Mouse (Mus musculus) small intestine, adult 2 months (tissue): ENCODE results near the gene Magel2. TPM values are rescaled to one million over a fixed set of nuclear protein-coding genes. Genes with fewer than 3 reads are reported as not detected.

Experiments
- H3K27ac ChIP-seq: fragments of 200-500 bp; 2 replicates; pipeline ENCODE4 v1.5.1; 2012; ENCODE audit warnings: low read depth, low read length, control low read depth, inconsistent platforms; ENCODE audit not compliant: insufficient read depth
- H3K27me3 ChIP-seq: fragments of 200-500 bp; 2 replicates; pipeline ENCODE4 v1.6.1; 2012; ENCODE audit warnings: mild to moderate bottlenecking, moderate library complexity, low read length, inconsistent platforms; ENCODE audit not compliant: control insufficient read depth, insufficient read depth
- H3K36me3 ChIP-seq: fragments of 200-500 bp; 2 replicates; pipeline ENCODE4 v1.6.1; 2012; ENCODE audit warnings: mild to moderate bottlenecking, low read length, control low read depth, inconsistent platforms; ENCODE audit not compliant: control insufficient read depth, insufficient read depth
- H3K4me1 ChIP-seq: fragments of 200-500 bp; 2 replicates; pipeline ENCODE4 v1.6.1; 2012; ENCODE audit warnings: low read length, inconsistent platforms, mixed read lengths; ENCODE audit not compliant: control insufficient read depth, insufficient read depth, insufficient read length
- H3K4me3 ChIP-seq: fragments of 200-500 bp; 2 replicates; pipeline ENCODE4 v1.5.1; 2012; ENCODE audit warnings: low read depth, mild to moderate bottlenecking, control low read depth, inconsistent platforms, low read length, moderate library complexity
- CTCF ChIP-seq: fragments of 200-500 bp; IDR thresholded peaks from 2 replicates; pipeline ENCODE4 v1.5.1; 2012; ENCODE audit warnings: low read depth, mild to moderate bottlenecking, control low read depth, inconsistent platforms, low read length, moderate library complexity, mixed read lengths; ENCODE audit not compliant: insufficient replicate concordance, insufficient read length; ENCODE audit errors: extremely low read depth
- POLR2A ChIP-seq: fragments of 200-500 bp; IDR thresholded peaks from 2 replicates; pipeline ENCODE4 v1.6.1; 2012; ENCODE audit warnings: low read depth, mild to moderate bottlenecking, control low read depth, inconsistent platforms, low read length, moderate library complexity
- WGBS: fragments of 180-500 bp; shearing (Covaris S2); methylation state at CpG from one replicate; pipeline ENCODE4 v1.1.7; 2018; 5-methylcytosine and 5-hydroxymethylcytosine counted together
- polyA plus RNA-seq: library from polyadenylated mRNA; depleted of rRNA; stranded (reverse); fragments of >200 nt; gene quantifications from 2 replicates; pipeline ENCODE4 v1.2.3, GENCODE M21; 2012

The Magel2 gene
- polyA plus RNA-seq, 1 experiment, result not detected

DNA sequence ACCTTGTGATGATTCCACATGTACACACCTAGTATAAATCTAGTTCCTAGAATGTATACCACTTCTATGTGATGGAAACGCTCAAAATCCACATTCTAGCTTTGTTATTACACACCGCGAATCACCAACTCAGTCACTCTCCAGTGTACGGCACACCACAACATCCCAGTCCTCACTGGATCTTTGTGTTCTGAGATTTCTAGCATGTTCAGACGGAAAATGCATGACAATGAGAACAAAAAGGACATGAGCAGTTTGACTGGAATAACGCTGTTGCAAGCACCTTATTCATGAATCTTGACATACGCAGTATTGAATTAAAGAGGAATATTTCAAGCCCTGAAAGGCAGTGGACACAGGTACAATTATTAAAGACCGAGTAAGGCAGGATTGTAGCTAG is 10.1 kb upstream of the Magel2 start:
- no peaks in the 10 kb centered on the region for H3K4me1 ChIP-seq
- no peaks in the 10 kb centered on the region for H3K36me3 ChIP-seq
- H3K27ac ChIP-seq, result no peak overlapping the region
- TF ChIP-seq POLR2A, result no peak
- no peak for TF ChIP-seq CTCF
- WGBS, result 79% methylated on average over 8 of the region's 8 CpGs
- no peak overlapping the region for H3K4me3 ChIP-seq
- no peaks in the 10 kb centered on the region for H3K27me3 ChIP-seq

DNA sequence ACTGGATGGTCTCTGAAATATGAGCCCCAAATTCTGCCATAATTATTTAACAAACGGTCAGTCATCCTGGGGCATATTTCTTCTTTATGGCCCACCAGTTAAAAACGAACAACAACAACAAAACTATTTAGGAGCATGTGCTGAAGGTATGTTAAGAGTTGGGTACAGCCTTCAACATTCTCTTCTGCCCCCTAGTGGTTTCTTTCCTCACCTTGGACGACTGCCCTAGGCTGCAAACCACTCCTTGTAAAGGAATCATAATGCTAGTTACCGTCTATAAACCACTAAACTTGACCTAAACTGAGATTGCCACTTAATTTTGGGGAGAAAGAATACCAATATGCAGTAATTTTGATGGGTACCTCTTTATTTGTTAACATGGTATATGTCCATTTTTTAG is 1.2 kb upstream of the Magel2 start:
- H3K36me3 ChIP-seq, result no peaks in the 10 kb centered on the region
- 33% methylated on average over 4 of the region's 4 CpGs for WGBS

DNA sequence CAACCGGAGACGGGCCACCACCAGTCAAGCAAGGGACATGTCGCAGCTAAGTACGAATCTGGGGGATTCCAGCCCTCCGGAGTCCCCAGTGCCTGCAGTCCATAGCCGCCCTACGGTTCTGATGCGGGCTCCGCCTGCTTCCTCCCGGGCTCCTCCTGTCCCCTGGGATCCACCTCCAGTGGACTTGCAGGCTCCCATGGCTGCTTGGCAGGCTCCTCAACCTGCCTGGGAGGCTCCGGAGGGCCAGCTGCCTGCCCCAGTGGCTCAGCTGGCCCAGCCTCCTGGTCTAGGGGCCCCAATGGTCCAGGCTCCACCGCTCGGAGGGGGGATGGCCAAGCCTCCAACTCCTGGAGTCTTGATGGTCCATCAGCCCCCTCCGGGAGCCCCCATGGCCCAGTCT is 503 bp downstream of the Magel2 start:
- H3K4me1 ChIP-seq, result no peaks in the 10 kb centered on the region
- no peak overlapping the region for H3K4me3 ChIP-seq
- no peaks in the 10 kb centered on the region for H3K36me3 ChIP-seq
- H3K27me3 ChIP-seq, result no peaks in the 10 kb centered on the region
- H3K27ac ChIP-seq, result no peak overlapping the region
- TF ChIP-seq CTCF, result no peak
- TF ChIP-seq POLR2A, result no peak
- WGBS, result 36% methylated on average over 14 of the region's 14 CpGs

More for the DNA sequence above, 1.2 kb upstream of the Magel2 start:
- H3K27me3 ChIP-seq, result no peaks in the 10 kb centered on the region
- TF ChIP-seq CTCF (no peak), POLR2A (no peak)
- no peak overlapping the region for H3K4me3 ChIP-seq
- no peaks in the 10 kb centered on the region for H3K4me1 ChIP-seq
- no peak overlapping the region for H3K27ac ChIP-seq

DNA sequence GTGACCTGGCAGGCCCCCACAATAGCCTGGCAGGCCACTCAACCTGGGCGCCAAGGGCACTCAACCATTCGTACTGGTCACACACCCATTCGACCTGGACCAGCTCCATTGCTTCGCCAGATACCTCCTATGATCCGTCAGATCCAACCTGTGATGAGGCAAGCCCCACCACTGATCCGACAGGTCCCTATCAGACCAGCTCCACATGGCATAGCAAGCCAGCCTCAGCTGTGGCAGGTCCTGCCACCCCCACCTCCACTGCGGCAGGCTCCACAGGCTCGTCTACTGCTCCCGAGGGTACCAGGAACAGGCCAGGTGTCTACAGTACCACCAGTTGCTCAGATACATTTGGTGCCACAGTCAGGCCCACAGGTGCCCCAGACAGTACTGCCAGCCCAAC is 1.7 kb downstream of the Magel2 start:
- WGBS, result 90% methylated on average over 9 of the region's 9 CpGs
- H3K4me3 ChIP-seq, result no peak overlapping the region
- no peaks in the 10 kb centered on the region for H3K4me1 ChIP-seq
- H3K27ac ChIP-seq, result no peak overlapping the region
- H3K27me3 ChIP-seq, result no peaks in the 10 kb centered on the region
- H3K36me3 ChIP-seq, result no peaks in the 10 kb centered on the region
- TF ChIP-seq POLR2A, result no peak
- no peak for TF ChIP-seq CTCF

DNA sequence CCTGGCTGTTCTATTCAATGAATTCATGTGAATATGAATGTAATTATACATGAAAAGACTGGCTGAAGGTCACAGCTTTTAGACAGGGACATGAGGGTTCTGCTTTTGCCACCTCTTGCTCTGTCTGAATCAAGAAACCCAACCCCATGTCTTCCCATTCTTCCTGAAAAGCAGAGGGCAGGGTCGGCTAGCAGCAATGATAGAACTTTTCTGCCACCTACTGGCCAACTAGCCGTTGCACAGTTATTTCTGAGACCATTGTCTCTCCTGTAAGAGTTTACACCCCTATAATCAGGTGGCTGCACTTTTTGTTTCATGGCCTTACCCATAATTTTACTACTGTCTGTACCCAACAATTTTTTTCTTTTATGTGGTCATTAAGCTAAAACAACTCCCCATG is 5.6 kb downstream of the Magel2 start:
- Histone ChIP-seq H3K36me3 (no peaks in the 10 kb centered on the region), H3K4me3 (no peak overlapping the region), H3K4me1 (no peaks in the 10 kb centered on the region), H3K27ac (no peak overlapping the region), H3K27me3 (no peaks in the 10 kb centered on the region)
- no peak for TF ChIP-seq POLR2A
- peak; percentile 18; the same call in 1 of the 2 replicates for TF ChIP-seq CTCF
- WGBS, result 2% methylated on average over 2 of the region's 2 CpGs

DNA sequence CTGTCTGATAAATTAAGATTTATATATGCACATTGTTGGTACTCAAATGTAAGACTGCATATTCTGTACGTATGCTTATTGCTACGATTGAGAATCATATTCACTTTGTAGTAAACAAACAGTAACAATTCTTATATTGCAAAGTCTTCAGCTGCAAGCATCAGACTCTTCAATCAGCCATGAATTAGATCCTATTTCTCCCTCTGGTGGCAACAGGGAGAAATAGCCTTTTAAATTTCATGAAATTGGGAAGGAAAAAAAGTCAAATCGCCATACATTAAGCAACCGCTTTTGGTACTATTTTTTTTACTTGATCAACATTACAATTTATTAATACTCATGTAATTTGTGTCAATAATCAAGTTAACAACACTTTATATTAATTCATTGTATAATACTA is 11.5 kb downstream of the Magel2 start:
- 42% methylated on average over 4 of the region's 4 CpGs for WGBS
- no peak overlapping the region for H3K4me3 ChIP-seq
- no peak overlapping the region for H3K27ac ChIP-seq
- H3K4me1 ChIP-seq, result no peaks in the 10 kb centered on the region
- no peak for TF ChIP-seq CTCF
- TF ChIP-seq POLR2A, result no peak
- H3K36me3 ChIP-seq, result no peaks in the 10 kb centered on the region
- no peaks in the 10 kb centered on the region for H3K27me3 ChIP-seq

- no peaks in the 10 kb centered on the region for H3K27me3 ChIP-seq
- no peaks in the 10 kb centered on the region for H3K36me3 ChIP-seq
- 46% methylated on average over 1 of the region's 1 CpGs for WGBS
- TF ChIP-seq POLR2A (no peak), CTCF (no peak)
- no peaks in the 10 kb centered on the region for H3K4me1 ChIP-seq
- no peak overlapping the region for H3K4me3 ChIP-seq
- H3K27ac ChIP-seq, result no peak overlapping the region
Observed at GRCm38 (mm10) chr7:62392202-62392601, 15.4 kb downstream of the Magel2 start.
